Mouse (Mus musculus): ENCODE results near the gene Isl1. TPM values are rescaled to one million over a fixed set of nuclear protein-coding genes. Genes with fewer than 3 reads are reported as not detected.
A peak's percentile ranks its signal among the peaks of the same experiment; 100 is the strongest.

Gene Isl1
- polyA plus RNA-seq, 1 experiment from 2014 or later = 3.6 TPM

DNA sequence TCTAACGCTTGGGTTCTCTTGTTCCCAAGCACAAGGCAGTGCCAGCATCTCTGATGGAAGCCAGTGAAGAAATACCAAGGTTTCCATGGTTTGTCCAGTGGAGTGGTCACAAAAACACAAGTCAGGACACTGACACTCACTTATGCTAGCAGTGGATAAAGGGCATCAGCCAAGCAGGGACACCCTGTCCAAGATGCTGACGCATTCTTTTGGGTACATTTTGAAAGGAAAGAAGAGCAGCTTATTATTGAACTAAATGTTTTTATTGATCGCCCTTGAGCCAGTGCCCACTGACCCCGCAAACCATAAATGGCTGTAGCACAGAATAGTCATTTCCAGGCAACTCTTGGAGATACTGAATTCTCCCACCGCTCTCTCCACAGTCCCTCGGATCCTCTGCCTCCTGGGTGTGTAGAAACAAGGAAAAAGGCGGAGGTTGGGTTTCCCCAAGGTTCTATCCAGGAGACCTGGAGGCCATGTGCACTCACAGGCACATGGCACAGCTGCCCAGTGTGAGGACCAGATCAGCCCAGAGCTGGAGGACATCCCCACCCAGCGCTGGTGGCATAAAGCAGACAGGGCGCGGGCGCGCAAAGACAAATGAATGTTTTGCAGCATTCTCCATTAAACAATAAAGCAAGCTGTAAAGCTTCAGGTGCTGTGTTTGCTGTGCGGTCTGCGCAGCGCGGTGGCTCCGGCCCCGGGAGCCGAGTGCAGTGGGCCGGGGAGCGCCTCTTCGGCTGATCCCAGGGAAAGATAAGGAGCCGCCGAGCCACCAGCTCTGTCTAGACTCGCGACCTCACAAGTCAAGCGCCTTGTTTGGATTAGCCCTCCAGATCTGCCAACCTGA lies 16.0 kb downstream of the Isl1 start:
- H3K9me3 ChIP-seq = no peaks in the 10 kb centered on the region
- peaks cover 11% of the 10 kb centered on the region for H3K4me1 ChIP-seq
- peak overlapping the region; percentile 21 for H3K4me3 ChIP-seq
- WGBS = 8% methylated on average over 27 of the region's 27 CpGs
- H3K9ac ChIP-seq = no peak overlapping the region
- peak overlapping the region; percentile 52 for H3K4me2 ChIP-seq
- ATAC-seq (ENCODE audit: borderline replicate concordance, extremely low read depth, low FRiP score, low TSS enrichment) = peak; percentile 85
- H3K36me3 ChIP-seq = no peaks in the 10 kb centered on the region
- H3K27ac ChIP-seq = no peak overlapping the region
- H3K27me3 ChIP-seq = peaks cover 56% of the 10 kb centered on the region

GRCm38 (mm10) chr13:116289655-116290054 lies 19.8 kb downstream of the Isl1 start:
- Histone ChIP-seq H3K4me2 (no peak overlapping the region), H3K27ac (no peak overlapping the region), H3K4me3 (no peak overlapping the region), H3K4me1 (peaks cover 6% of the 10 kb centered on the region; the same call in 1 of the 2 replicates), H3K27me3 (peaks cover 21% of the 10 kb centered on the region), H3K9ac (no peak overlapping the region), H3K9me3 (no peaks in the 10 kb centered on the region), H3K36me3 (no peaks in the 10 kb centered on the region)
- 81% methylated on average over 1 of the region's 1 CpGs for WGBS
- no peak for ATAC-seq (ENCODE audit: borderline replicate concordance, extremely low read depth, low FRiP score, low TSS enrichment)

- no peak overlapping the region for H3K9ac ChIP-seq
- WGBS = 56% methylated on average over 9 of the region's 9 CpGs
- H3K36me3 ChIP-seq = no peaks in the 10 kb centered on the region
- H3K9me3 ChIP-seq = no peaks in the 10 kb centered on the region
- no peaks in the 10 kb centered on the region for H3K4me1 ChIP-seq
- H3K4me3 ChIP-seq = no peak overlapping the region
- H3K27me3 ChIP-seq = no peaks in the 10 kb centered on the region
- no peak overlapping the region for H3K27ac ChIP-seq
- no peak overlapping the region for H3K4me2 ChIP-seq
- no peak for ATAC-seq (ENCODE audit: borderline replicate concordance, extremely low read depth, low FRiP score, low TSS enrichment)
These were observed 30.2 kb downstream of the Isl1 start for GRCm38 (mm10) chr13:116279207-116279772.
